Mouse (Mus musculus): ENCODE results near the gene Cyp2b10. TPM values are rescaled to one million over a fixed set of nuclear protein-coding genes. Genes with fewer than 3 reads are reported as not detected.
A peak's percentile ranks its signal among the peaks of the same experiment; 100 is the strongest.
"Not testable (repeated sequence)": the region's sequence is repeated elsewhere in the genome, so short reads cannot be mapped to it uniquely, and the experiment has no call there.

Cyp2b10 gene
- polyA plus RNA-seq (2016; fragmentation: Nextera tagmentation; extraction: Ambion mirVana) = not detected in 2 replicates

DNA sequence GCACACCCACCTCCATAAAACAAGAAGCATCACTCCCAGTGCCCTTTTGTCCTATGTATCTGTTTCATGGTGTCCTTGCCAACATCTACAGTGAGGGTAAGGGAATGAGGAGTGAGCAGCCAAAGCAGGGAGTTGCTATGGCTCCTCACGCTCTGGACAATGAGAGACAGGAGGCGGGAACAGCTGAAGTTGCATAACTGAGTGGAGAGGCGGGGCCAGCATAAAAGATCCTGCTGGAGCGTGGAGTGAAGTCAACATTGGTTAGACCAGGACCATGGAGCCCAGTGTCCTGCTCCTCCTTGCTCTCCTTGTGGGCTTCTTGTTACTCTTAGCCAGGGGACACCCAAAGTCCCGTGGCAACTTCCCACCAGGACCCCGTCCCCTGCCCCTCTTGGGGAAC lies at the start of gene Cyp2b10:
Gene Cyp2b10 (plus strand): TSS at position 210 of the 400 bp plus-strand sequence.
- Histone ChIP-seq H3K36me3 (no peaks in the 10 kb centered on the region), H3K27me3 (no peaks in the 10 kb centered on the region), H3K4me1 (no peaks in the 10 kb centered on the region), H3K9me3 (replicated peaks) (peaks cover 4% of the 10 kb centered on the region; the same call in 1 of the 2 replicates), H3K9ac (no peak within 1 kb of the TSS), H3K27ac (no peak within 1 kb of the TSS), H3K4me2 (replicated peaks) (no peak within 1 kb of the TSS), H3K4me3 (no peak within 1 kb of the TSS)
- no peak for ATAC-seq (ENCODE audit: low FRiP score)
- WGBS = 71% methylated on average over 6 of the region's 6 CpGs

DNA sequence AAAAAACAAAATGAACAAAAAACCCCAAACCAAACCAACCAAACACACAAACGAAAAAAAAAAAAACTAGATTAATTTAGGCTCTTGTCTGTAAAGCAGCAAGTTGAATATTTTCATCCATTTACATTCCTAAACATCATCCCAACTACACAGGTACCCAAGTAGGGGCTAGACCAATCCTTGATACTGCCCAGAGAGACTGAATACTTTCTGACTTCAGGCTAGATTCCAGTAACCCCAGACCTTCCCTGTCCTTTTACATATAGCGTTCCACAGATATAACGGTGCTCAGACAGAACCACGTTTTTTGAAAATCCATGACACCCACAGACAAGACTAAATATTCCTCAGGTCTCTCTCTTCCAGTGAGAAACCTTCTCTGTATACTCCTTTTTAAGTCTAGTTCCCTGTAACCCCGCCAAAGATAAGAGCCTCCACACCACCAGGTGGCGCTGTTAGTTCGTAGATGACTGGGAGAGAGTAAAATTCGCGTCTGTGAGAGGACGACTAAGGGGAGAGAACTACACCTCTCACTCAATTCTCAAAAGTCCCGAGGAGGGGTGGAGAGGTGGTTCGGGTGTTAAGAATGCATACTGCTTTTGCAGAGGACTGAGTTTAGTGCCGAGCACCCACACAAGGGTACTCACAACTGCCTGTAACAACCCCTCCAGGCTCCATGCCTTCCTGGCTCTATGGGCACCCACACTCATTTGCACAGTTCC lies 49.5 kb upstream of the Cyp2b10 start:
- Histone ChIP-seq H3K27ac (no peak overlapping the region), H3K9ac (peak overlapping the region; percentile 32), H3K9me3 (replicated peaks) (no peaks in the 10 kb centered on the region), H3K27me3 (no peaks in the 10 kb centered on the region), H3K4me3 (peak overlapping the region; percentile 36), H3K4me1 (no peaks in the 10 kb centered on the region), H3K4me2 (replicated peaks) (peak overlapping the region; percentile 52), H3K36me3 (no peaks in the 10 kb centered on the region)
- 11% methylated on average over 13 of the region's 13 CpGs for WGBS
- ATAC-seq (ENCODE audit: low FRiP score) = peak; percentile 69

DNA sequence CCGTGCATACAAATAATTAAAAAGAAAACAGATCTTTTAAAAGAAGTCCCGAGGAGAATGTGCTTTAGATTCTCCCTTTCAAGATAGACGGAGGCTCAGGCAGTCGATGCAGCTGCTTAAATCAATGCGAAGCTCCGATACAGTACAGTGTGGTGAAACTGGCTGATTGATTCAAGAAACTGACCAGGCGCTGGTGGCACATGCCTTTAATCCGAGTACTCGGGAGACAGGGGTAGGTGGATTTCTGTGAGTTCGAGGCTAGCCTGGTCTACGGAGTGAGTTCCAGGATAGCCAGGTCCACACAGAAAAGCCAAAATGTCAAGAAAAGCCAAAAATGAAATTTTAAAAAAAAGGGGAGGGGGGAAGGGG lies 49.0 kb upstream of the Cyp2b10 start:
- H3K9ac ChIP-seq = peak overlapping the region; percentile 32
- no peaks in the 10 kb centered on the region for H3K9me3 ChIP-seq (replicated peaks)
- H3K4me3 ChIP-seq = peak overlapping the region; percentile 36
- no peaks in the 10 kb centered on the region for H3K4me1 ChIP-seq
- H3K27ac ChIP-seq = no peak overlapping the region
- H3K27me3 ChIP-seq = no peaks in the 10 kb centered on the region
- ATAC-seq (ENCODE audit: low FRiP score) = peak; percentile 69
- no peaks in the 10 kb centered on the region for H3K36me3 ChIP-seq
- 21% methylated on average over 11 of the region's 11 CpGs for WGBS
- H3K4me2 ChIP-seq (replicated peaks) = peak overlapping the region; percentile 52

DNA sequence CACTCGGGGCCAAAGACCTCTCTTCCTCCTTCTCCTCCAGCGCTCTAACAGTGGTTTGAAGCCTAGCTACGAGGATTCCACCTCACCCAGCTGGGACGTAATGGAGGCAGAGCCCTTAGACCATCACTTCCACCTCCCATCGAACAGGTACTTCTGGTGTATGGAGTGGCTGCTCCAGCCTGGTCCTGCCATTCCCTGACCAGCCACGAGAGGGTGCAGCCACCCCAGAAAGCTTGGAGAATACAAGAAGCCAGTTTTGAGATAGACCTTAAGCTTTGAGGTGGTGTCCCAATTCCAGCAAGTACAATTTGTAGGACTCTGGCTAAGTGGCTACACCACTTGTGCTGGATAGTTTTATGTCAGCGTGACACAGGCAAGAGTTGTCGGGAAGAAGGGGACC lies 42.3 kb upstream of the Cyp2b10 start:
- Histone ChIP-seq H3K27ac (no peak overlapping the region), H3K36me3 (no peaks in the 10 kb centered on the region), H3K27me3 (no peaks in the 10 kb centered on the region), H3K9ac (no peak overlapping the region), H3K9me3 (replicated peaks) (no peaks in the 10 kb centered on the region), H3K4me2 (replicated peaks) (no peak overlapping the region), H3K4me1 (0 out of 2 replicates have a peak, but pooled peaks cover 3% of the 10 kb centered on the region), H3K4me3 (no peak overlapping the region)
- 37% methylated on average over 8 of the region's 8 CpGs for WGBS
- no peak for ATAC-seq (ENCODE audit: low FRiP score)

DNA sequence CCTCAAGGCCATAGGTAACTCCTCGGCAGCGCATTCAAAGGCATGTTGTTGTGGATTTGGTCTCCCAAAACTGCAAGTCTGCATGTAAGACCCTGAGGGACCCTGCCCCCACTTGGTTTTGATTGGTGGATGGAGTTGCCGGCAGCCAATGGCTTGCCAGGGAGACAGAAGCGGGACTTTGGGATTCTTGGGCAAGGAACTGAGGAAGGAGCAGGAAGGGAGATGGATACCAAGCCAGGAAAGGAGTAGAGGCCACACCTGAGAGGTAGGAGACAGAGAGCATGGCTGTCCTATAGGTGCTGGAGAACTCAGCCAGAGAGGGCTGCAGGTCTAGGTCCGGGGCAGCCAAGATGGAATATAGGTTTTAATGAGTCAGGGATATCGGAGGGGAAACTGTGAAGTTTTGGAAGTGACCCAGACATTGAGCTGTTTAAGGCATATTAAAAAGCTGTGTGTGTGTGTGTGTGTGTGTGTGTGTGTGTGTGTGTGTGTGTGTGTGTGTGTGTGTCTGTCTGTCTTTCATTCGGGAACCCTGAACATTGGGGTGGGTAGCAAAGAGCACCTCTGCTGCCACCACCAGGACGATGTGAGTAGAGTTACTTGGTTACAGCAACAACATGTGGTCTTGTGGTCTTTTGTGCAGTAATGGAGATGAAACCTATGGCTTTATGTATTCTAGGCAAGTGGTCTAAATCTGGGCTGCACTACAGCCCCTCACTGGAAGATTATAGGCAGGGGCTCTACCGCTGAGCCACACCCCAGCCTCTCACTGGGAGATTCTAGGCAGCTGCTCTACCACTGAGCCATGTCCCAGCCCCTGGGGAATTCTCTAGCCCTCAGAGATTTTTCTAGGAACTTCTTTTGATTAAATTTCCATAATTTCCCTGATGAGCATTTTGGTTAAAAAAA lies 37.2 kb upstream of the Cyp2b10 start:
- peak overlapping the region; percentile 10; the same call in 1 of the 2 replicates for H3K4me3 ChIP-seq
- no peaks in the 10 kb centered on the region for H3K27me3 ChIP-seq
- ATAC-seq (ENCODE audit: low FRiP score) = peak; percentile 64; the same call in 1 of the 2 replicates

DNA sequence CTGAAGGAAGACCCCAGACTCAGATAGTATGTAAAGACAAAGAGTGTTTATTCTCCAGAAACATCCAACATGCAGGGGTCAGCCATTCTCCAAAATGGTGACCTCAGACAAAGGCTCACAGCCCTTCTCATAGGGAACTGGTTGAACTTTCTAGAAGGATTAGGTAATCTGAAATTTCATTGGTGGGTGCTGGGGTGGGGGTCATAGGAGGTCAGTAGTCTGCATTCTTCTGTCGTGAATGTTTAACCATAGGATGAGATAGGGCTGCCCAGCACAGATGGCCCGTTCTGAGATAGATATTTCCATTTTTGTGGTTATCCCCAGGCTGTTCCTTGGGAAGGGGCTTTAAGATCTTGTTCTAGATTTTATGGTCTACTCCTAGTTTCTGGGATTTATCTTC lies 35.1 kb upstream of the Cyp2b10 start:
- Histone ChIP-seq H3K4me1 (0 out of 2 replicates have a peak, but pooled peaks cover 5% of the 10 kb centered on the region), H3K9ac (no peak overlapping the region), H3K4me3 (no peak overlapping the region), H3K27me3 (no peaks in the 10 kb centered on the region), H3K4me2 (replicated peaks) (no peak overlapping the region), H3K9me3 (replicated peaks) (no peaks in the 10 kb centered on the region; the same call in 1 of the 2 replicates), H3K27ac (no peak overlapping the region), H3K36me3 (no peaks in the 10 kb centered on the region)
- no peak for ATAC-seq (ENCODE audit: low FRiP score)
- WGBS = 85% methylated on average over 2 of the region's 2 CpGs

More for the DNA sequence above, 37.2 kb upstream of the Cyp2b10 start:
- Histone ChIP-seq H3K4me2 (replicated peaks) (peak overlapping the region; percentile 43), H3K36me3 (no peaks in the 10 kb centered on the region), H3K9ac (no peak overlapping the region), H3K27ac (no peak overlapping the region), H3K4me1 (0 out of 2 replicates have a peak, but pooled peaks cover 5% of the 10 kb centered on the region), H3K9me3 (replicated peaks) (no peaks in the 10 kb centered on the region)
- WGBS = 17% methylated on average over 9 of the region's 9 CpGs

DNA sequence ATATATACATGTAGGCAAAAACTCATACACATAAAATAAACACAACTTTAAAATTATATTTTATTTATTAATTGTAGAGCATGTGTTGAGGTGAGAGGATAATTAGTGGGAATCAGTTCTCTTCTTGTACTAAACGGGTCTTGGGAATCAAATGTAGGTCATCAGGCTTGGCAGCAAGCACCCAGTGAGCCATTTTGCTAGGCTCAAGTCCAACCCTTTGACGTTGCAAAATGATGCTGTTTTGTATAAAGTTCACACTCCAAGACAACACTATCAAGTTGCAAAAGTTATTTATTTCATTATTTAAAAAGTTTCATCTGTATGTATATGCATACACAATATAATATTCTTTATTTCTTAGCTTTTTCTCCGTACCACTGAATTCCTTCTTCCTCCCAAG lies 33.7 kb upstream of the Cyp2b10 start:
- H3K36me3 ChIP-seq = no peaks in the 10 kb centered on the region
- H3K27ac ChIP-seq = no peak overlapping the region
- H3K9ac ChIP-seq = no peak overlapping the region
- no peak overlapping the region for H3K4me2 ChIP-seq (replicated peaks)
- 89% methylated on average over 3 of the region's 3 CpGs for WGBS
- ATAC-seq (ENCODE audit: low FRiP score) = no peak
- H3K4me3 ChIP-seq = no peak overlapping the region
- peaks cover 7% of the 10 kb centered on the region; the same call in 1 of the 2 replicates for H3K9me3 ChIP-seq (replicated peaks)
- H3K27me3 ChIP-seq = no peaks in the 10 kb centered on the region
- 0 out of 2 replicates have a peak, but pooled peaks cover 5% of the 10 kb centered on the region for H3K4me1 ChIP-seq

DNA sequence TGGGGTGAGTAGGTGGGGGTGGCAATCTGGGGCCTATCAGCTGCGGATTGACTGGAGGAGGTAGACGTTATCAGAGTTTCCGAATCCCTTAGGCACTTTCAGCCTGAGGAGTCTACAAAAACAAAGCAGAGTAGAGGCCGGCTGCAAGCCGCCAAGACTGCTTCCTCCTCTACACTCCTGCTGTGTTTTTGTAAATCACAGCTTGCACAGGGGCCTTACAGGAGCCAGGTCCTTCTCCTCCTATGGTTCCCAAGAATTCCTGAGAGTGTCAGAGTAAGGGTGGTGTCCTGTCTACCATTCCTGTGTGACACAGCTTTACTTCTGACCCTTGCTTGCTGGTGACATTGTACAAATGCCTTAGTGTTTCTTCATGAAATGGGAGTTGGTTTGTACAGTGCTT lies 32.6 kb upstream of the Cyp2b10 start:
- Histone ChIP-seq H3K27ac (no peak overlapping the region), H3K4me3 (no peak overlapping the region), H3K36me3 (no peaks in the 10 kb centered on the region), H3K4me2 (replicated peaks) (no peak overlapping the region), H3K4me1 (0 out of 2 replicates have a peak, but pooled peaks cover 4% of the 10 kb centered on the region), H3K9me3 (replicated peaks) (peaks cover 7% of the 10 kb centered on the region; the same call in 1 of the 2 replicates), H3K9ac (no peak overlapping the region), H3K27me3 (no peaks in the 10 kb centered on the region)
- WGBS = 34% methylated on average over 5 of the region's 5 CpGs
- ATAC-seq (ENCODE audit: low FRiP score) = no peak

DNA sequence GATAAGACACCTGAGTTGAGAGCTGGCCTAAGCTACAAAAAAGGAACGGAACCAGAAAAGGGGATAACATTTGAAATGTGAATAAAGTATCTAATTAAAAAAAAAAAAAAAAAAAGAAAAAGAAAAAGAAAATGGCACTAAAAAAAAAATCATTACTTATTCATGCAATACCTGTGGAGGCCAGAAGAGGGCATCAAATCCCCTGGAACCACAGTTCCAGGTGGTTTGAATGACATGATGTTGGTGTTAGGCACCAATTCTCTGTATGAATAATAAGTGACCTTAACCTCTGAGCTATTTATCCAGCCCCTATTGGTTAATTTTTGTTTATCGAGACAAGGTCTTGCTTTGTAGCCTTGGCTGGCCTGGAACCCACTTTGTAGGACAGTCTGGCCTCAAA lies 27.6 kb upstream of the Cyp2b10 start:
- no peaks in the 10 kb centered on the region for H3K36me3 ChIP-seq
- no peaks in the 10 kb centered on the region for H3K27me3 ChIP-seq
- ATAC-seq (ENCODE audit: low FRiP score) = no peak
- no peak overlapping the region for H3K9ac ChIP-seq
- H3K4me3 ChIP-seq = no peak overlapping the region
- no peak overlapping the region for H3K27ac ChIP-seq
- WGBS = 84% methylated on average over 2 of the region's 2 CpGs
- H3K9me3 ChIP-seq (replicated peaks) = peaks cover 7% of the 10 kb centered on the region; the same call in 1 of the 2 replicates
- no peaks in the 10 kb centered on the region for H3K4me1 ChIP-seq
- no peak overlapping the region for H3K4me2 ChIP-seq (replicated peaks)

DNA sequence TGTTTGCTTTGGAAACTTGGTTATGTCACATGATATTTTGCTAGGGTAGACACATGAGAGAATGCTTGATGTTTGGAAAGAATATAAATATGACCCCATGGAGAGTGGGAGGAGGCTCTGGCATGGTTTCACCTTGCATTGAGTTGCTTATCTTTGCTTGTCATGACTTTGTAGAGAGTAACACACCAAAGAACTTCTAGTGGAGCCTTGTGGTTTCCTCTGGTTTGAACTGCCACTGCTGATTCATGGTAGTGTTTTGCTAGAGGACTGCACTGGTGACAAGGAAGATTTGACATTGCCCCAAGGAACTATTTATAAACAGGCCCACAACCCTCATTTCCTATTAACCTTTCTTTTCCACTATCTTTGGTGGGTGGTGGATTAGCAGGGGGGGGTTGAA lies 24.8 kb upstream of the Cyp2b10 start:
- no peak overlapping the region for H3K27ac ChIP-seq
- H3K36me3 ChIP-seq = no peaks in the 10 kb centered on the region
- no peak for ATAC-seq (ENCODE audit: low FRiP score)
- H3K4me1 ChIP-seq = no peaks in the 10 kb centered on the region
- H3K4me3 ChIP-seq = no peak overlapping the region
- no peak overlapping the region for H3K4me2 ChIP-seq (replicated peaks)
- no peaks in the 10 kb centered on the region for H3K27me3 ChIP-seq
- H3K9ac ChIP-seq = no peak overlapping the region
- peaks cover 7% of the 10 kb centered on the region; the same call in 1 of the 2 replicates for H3K9me3 ChIP-seq (replicated peaks)

DNA sequence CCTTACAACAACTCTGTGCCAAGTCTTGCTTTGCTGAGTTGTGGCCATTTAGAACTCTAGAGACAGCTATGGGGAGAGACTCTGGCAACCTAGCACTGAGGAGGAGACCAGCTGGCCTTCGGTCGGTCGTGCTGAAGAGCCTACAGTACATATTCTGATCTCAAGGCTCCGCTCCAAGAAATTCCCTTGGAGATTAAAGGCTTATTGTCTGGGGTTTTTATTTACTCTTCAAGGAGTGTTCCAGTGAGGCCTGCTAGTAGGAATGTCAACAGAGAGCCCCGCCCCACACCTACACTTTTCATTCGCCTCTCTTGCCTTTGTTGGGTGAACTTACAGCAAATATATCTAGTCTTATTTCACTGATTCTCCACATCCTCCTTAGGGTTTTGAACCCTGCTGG lies 18.7 kb upstream of the Cyp2b10 start:
- H3K9me3 ChIP-seq (replicated peaks) = no peaks in the 10 kb centered on the region
- H3K36me3 ChIP-seq = no peaks in the 10 kb centered on the region
- H3K4me2 ChIP-seq (replicated peaks) = no peak overlapping the region
- H3K4me3 ChIP-seq = no peak overlapping the region
- no peaks in the 10 kb centered on the region for H3K27me3 ChIP-seq
- H3K27ac ChIP-seq = no peak overlapping the region
- ATAC-seq (ENCODE audit: low FRiP score) = no peak
- H3K9ac ChIP-seq = no peak overlapping the region
- no peaks in the 10 kb centered on the region for H3K4me1 ChIP-seq
- WGBS = 48% methylated on average over 6 of the region's 6 CpGs

DNA sequence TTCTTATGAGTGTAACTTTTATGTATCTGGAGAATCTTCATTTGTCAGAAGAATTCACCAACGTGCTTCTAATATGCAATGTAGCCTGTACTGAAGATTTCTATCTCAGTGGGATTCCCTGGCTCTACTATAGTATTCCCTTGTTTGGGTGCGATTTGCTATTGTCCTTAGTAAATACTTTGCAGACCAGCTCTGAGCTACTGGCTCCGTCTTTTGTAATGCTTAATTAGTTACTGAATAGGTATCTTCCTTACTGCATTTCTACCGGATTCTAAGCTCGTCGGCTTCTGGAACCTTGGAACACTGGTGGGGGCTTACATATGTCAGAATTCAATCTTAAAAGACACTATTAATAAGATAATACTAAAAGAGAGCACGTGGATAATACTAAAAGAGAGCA lies 16.7 kb upstream of the Cyp2b10 start:
- H3K4me1 ChIP-seq; H3K27ac ChIP-seq; H3K27me3 ChIP-seq; H3K9me3 ChIP-seq (replicated peaks); H3K4me2 ChIP-seq (replicated peaks); ATAC-seq (ENCODE audit: low FRiP score); H3K36me3 ChIP-seq; H3K9ac ChIP-seq; H3K4me3 ChIP-seq: not testable (repeated sequence)
- 5% methylated on average over 7 of the region's 7 CpGs for WGBS

Data from hindbrain, embryonic 12.5 days (tissue).